Mouse (Mus musculus): Measurements from ENCODE around the gene Ccdc169.

The Ccdc169 gene

GRCm38 (mm10) chr3:55137039-55137438 is at the start of gene Ccdc169:
Ccdc169 (plus strand) TSS chr3:55137339.
- DNase-seq = no peak

- no peak for DNase-seq
Measured at GRCm38 (mm10) chr3:55087360-55087759, 49.8 kb upstream of the Ccdc169 start.

- no peak for DNase-seq
Measured at GRCm38 (mm10) chr3:55088359-55088758, 48.8 kb upstream of the Ccdc169 start.

GRCm38 (mm10) chr3:55088843-55089242 is 48.3 kb upstream of the Ccdc169 start:
- no peak for DNase-seq

GRCm38 (mm10) chr3:55089291-55089690 is 47.8 kb upstream of the Ccdc169 start:
- no peak for DNase-seq

GRCm38 (mm10) chr3:55093161-55093560 is 44.0 kb upstream of the Ccdc169 start:
- DNase-seq = no peak

GRCm38 (mm10) chr3:55095968-55096654 is 41.0 kb upstream of the Ccdc169 start:
- no peak for DNase-seq

- no peak for DNase-seq
Measured at GRCm38 (mm10) chr3:55096655-55097005, 40.5 kb upstream of the Ccdc169 start.

GRCm38 (mm10) chr3:55097186-55097585 is 40.0 kb upstream of the Ccdc169 start:
- no peak for DNase-seq

- DNase-seq = no peak
Measured at GRCm38 (mm10) chr3:55098014-55098413, 39.1 kb upstream of the Ccdc169 start.

- no peak for DNase-seq
Measured at GRCm38 (mm10) chr3:55098990-55099389, 38.1 kb upstream of the Ccdc169 start.

GRCm38 (mm10) chr3:55101092-55101491 is 36.0 kb upstream of the Ccdc169 start:
- DNase-seq = no peak

GRCm38 (mm10) chr3:55105372-55106023 is 31.6 kb upstream of the Ccdc169 start:
- DNase-seq = no peak

- no peak for DNase-seq
Measured at GRCm38 (mm10) chr3:55106051-55106450, 31.1 kb upstream of the Ccdc169 start.

GRCm38 (mm10) chr3:55109097-55109496 is 28.0 kb upstream of the Ccdc169 start:
- no peak for DNase-seq

- peak; percentile 82 to 84 for DNase-seq
Measured at GRCm38 (mm10) chr3:55111935-55112709, 25.0 kb upstream of the Ccdc169 start, which contains the start of gene Spg20. Spg20 (plus strand) TSS chr3:55112108.

GRCm38 (mm10) chr3:55112710-55113415 is 24.3 kb upstream of the Ccdc169 start:
- no peak for DNase-seq

- no peak for DNase-seq
Measured at GRCm38 (mm10) chr3:55114313-55115065, 22.6 kb upstream of the Ccdc169 start.

- no peak for DNase-seq
Measured at GRCm38 (mm10) chr3:55115071-55115470, 22.1 kb upstream of the Ccdc169 start.

- DNase-seq = no peak
Measured at GRCm38 (mm10) chr3:55115989-55116388, 21.1 kb upstream of the Ccdc169 start.

- DNase-seq = no peak
Measured at GRCm38 (mm10) chr3:55119275-55119898, 17.8 kb upstream of the Ccdc169 start.

- DNase-seq = no peak
Measured at GRCm38 (mm10) chr3:55122336-55122870, 14.7 kb upstream of the Ccdc169 start.
